Mouse (Mus musculus) small intestine, adult 2 months (tissue): ENCODE measurements around the gene Fgf18.

Experiments
- CTCF ChIP-seq: fragments of 200-500 bp; IDR thresholded peaks from 2 replicates; pipeline ENCODE4 v1.5.1; 2012; ENCODE audit warnings: low read depth, mild to moderate bottlenecking, control low read depth, inconsistent platforms, low read length, moderate library complexity, mixed read lengths; ENCODE audit not compliant: insufficient replicate concordance, insufficient read length; ENCODE audit errors: extremely low read depth
- POLR2A ChIP-seq: fragments of 200-500 bp; IDR thresholded peaks from 2 replicates; pipeline ENCODE4 v1.6.1; 2012; ENCODE audit warnings: low read depth, mild to moderate bottlenecking, control low read depth, inconsistent platforms, low read length, moderate library complexity

- TF ChIP-seq POLR2A = no peak
- no peak for TF ChIP-seq CTCF
These were observed 7.6 kb downstream of the Fgf18 start for GRCm38 (mm10) chr11:33139458-33140110.
